ENCODE assay signal across 10 mouse cellular contexts in the genomic region with DNA sequence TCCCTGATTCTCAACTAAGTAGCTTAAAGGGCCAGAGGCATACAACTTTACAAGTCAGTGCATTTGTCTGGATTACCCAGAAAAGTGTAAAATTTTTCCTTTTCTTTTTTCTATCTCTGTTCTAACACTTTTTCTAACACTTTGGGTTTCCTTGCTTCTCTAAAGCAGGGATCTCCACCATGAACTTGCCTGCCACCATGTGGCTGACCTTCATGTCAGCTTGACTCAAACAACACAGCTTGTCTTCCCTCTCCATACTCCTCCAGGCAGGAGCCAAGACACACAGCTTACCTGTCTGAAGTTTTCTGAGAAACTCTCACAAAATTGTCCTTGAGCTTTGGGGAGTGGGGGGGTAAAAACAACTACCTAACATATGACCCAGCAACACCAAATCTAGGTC. TPM values are rescaled to one million over a fixed set of nuclear protein-coding genes. Genes with fewer than 3 reads are reported as not detected.
A peak's percentile ranks its signal among the peaks of the same experiment; 100 is the strongest.
DNase-seq lines count a peak whose midpoint lies in the region; TF ChIP-seq lines count a peak whose summit lies in the region.
"Had no signal": no experiment of that assay in that cellular context is flagged by ENCODE, and none has a peak within 500 bp of the region (broad histone marks: within the 10 kb centered on the region; RNA-seq: fewer than 3 reads in every experiment).

No protein-coding gene starts in this region.

- H3K4me3 ChIP-seq in embryonic fibroblast, embryonic 13.5 days (ENCODE audit: insufficient read depth, low read length), result no peak overlapping the region
- H3K4me3 ChIP-seq: hindbrain, embryonic 15.5 days; megakaryocyte, embryonic 14.5 days had no signal

- H3K4me1 ChIP-seq in embryonic fibroblast, embryonic 13.5 days (ENCODE audit: control insufficient read depth, insufficient read depth, low read length), result peaks cover under 1% of the 10 kb centered on the region; the same call in 1 of the 2 replicates
- H3K4me1 ChIP-seq: hindbrain, embryonic 15.5 days; megakaryocyte, embryonic 14.5 days had no signal

- peak; percentile 43; the same call in 1 of the 2 replicates for TF ChIP-seq CTCF in embryonic fibroblast, embryonic 13.5 days (IDR thresholded peaks at IDR 0.05; ENCODE audit: borderline replicate concordance, insufficient read depth, low read length)

- intact Hi-C loops in left cerebral cortex, postnatal 4 days (cut with DNase I), result no loop called here

- no peak for TF ChIP-seq POLR2A in embryonic fibroblast, embryonic 13.5 days (IDR thresholded peaks at IDR 0.05; ENCODE audit: low read depth, low read length)

- no peak overlapping the region for H3K27ac ChIP-seq in embryonic fibroblast, embryonic 13.5 days (ENCODE audit: insufficient read depth, low read length)
- H3K27ac ChIP-seq: hindbrain, embryonic 15.5 days had no signal

- H3K27me3 ChIP-seq in splenic B cell, adult 2 months (ENCODE audit: control insufficient read depth, insufficient read depth, low read length, poor library complexity, severe bottlenecking), result no peaks in the 10 kb centered on the region
- H3K27me3 ChIP-seq: hindbrain, embryonic 15.5 days; megakaryocyte, embryonic 14.5 days had no signal

- DNase-seq in adrenal gland, postnatal 25 days, result peak; percentile 26
- no peak for DNase-seq in adrenal gland, adult 2 months
- DNase-seq in left cerebral cortex, postnatal 4 days, result peak; percentile 29
- DNase-seq in left cerebral cortex, adult 11 months (ENCODE audit: low spot score), result no peak
- peak; percentile 64 for DNase-seq in splenic B cell, adult 2 months (ENCODE audit: low read depth, low spot score)
- no peak for DNase-seq in right cerebral cortex, postnatal 36 days (ENCODE audit: low spot score in 2 of 2)
- DNase-seq in cerebellum, postnatal 4 days (ENCODE audit: low spot score in 2 of 2), result no peak

- no peaks in the 10 kb centered on the region for H3K36me3 ChIP-seq in splenic B cell, adult 2 months (ENCODE audit: control insufficient read depth, insufficient read depth, low read length, poor library complexity, severe bottlenecking)
- H3K36me3 ChIP-seq: hindbrain, embryonic 15.5 days had no signal

RNA-seq across cellular contexts. Expression of gene Nek7, which starts 17.9 kb away (rescaled TPM):
- total RNA-seq in adrenal gland, postnatal 25 days (2021), result 45.5 and 51.2 TPM in 2 replicates
- total RNA-seq in adrenal gland, adult 2 months (2021), result 10 to 100 TPM; 49.2 to 52.8 TPM
- 6.3 TPM in 2 replicates for polyA plus RNA-seq in adrenal gland, adult 2 months (2012; rRNA removed)
- 10 to 100 TPM; 10.2 to 11.5 TPM for total RNA-seq in left cerebral cortex, postnatal 4 days (2021)
- polyA plus RNA-seq in embryonic fibroblast, embryonic 13.5 days (2011; ENCODE audit: insufficient read length, low read depth, missing spikeins), result 63.3 and 64.5 TPM in 2 replicates

Comparison
In these comparisons a context has a peak if more than half of its experiments do, and no peak if none do; other contexts are left out.
1. DNase-seq: peak in adrenal gland, postnatal 25 days (single experiment), left cerebral cortex, postnatal 4 days (single experiment) and splenic B cell, adult 2 months (single experiment); none in adrenal gland, adult 2 months (single experiment), left cerebral cortex, adult 11 months (single experiment), right cerebral cortex, postnatal 36 days (0 of 2) and cerebellum, postnatal 4 days (0 of 2).